Mouse (Mus musculus): ENCODE data around the gene Haspin. TPM values are rescaled to one million over a fixed set of nuclear protein-coding genes. Genes with fewer than 3 reads are reported as not detected.
"Not testable (repeated sequence)": the region's sequence is repeated elsewhere in the genome, so short reads cannot be mapped to it uniquely, and the experiment has no call there.

Haspin gene
- total RNA-seq, 2 experiments from 2014 or later = 10.9 to 14.8 TPM

DNA sequence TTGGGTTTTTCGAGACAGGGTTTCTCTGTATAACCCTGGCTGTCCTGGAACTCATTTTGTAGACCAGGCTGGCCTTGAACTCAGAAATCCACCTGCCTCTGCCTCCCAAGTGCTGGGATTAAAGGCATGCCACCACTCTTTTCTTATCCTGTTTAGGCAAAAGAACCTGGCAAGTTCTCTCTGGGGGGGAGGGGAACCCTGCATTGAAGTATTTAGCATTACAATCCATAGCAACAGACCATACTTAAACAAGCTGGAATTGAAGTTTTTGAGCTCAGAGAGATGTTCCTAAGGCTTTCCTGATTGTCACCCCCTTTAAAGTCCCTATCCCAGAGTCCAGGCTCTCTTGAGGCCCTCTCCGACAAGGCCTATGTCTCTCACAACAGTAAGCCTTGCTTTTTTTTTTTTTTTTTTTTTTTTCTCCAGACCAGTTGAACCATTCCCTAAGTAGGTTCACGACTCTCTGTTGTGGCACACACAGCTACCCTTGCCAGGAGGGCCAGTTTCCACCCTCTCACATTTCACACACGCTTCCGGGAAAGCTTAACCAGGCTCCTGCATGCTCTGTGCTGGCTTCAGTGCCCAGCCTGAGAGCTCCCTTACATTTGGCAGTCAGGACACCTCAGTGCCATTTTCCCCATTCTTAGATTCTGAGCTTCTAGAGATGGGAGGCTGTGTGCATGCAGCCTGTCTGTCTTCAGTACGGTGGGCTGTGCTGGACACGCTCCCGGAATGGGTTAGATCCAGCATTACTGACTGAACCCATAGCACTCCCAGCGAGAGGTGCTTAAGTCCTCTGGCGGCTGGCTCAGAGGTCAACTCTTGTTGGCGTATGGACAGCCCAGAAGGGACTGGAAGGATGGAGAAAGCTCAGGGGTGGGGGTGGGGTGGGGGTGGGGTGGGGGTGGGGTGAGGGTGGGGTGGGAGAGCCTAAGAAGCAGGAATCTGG lies 8.2 kb upstream of the Haspin start:
- no peak for ATAC-seq (replicated peaks; ENCODE audit: low FRiP score, low TSS enrichment, poor library complexity, severe bottlenecking)

DNA sequence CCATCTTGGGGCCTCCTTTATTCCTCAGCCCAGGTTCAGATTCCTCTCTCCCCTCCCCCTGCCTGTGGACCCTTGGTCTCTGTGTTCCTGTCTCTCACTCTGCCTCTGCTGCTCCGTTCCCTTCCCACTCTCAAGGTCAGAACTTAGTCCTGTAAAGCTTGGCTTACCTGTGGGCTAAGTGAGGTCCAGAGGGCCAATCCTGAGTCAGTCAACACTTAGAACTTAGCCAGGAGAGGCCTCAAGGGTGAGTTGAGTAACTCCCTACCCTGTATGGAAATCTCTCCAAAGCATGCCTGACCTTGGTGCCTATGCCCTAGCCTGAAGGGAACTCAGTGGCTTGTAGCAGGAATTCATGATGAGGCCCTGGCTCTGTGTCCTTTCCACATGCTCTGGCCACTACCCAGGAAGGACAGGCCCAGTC lies 6.2 kb upstream of the Haspin start:
- ATAC-seq (replicated peaks; ENCODE audit: low FRiP score, low TSS enrichment, poor library complexity, severe bottlenecking) = no peak

DNA sequence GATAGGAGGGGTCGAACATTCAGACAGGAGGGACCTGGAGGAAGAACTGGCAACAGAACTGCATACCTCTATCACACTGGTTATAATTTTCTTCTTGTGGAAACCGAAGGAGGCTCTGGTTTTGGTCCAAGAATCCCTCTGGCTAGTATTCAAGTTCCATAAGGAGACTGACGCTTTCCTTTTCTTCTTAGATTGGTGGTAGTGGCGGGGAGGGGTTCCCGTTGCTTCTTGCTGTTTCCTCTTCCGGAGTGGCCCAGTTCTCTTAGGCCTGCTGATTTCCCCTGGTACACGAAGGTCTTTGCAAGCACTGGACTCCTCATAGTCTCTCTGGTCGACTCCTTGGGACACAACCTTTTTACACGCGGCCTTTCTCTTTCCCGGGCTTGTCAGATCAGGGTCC lies 978 bp downstream of the Haspin start:
- no peak for ATAC-seq (replicated peaks; ENCODE audit: low FRiP score, low TSS enrichment, poor library complexity, severe bottlenecking)

DNA sequence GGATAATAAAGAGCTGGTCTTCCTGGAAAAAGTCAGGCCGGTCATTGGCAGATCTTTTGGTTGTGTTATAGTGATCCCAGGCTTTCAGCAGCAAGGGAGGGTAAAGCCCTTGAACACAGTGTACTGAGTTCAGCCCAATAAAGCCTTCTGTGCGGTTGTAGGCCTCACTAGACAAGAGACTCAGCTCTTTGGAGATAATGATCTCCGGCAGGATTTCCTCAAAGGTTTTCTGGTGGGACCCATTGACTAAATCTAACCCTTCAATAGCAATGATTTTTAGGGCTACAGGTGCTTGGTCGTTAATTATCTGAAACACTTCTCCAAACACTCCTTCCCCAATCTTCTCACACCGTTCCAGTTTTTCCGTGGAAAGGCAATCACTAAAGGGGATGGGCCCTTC lies 1.5 kb downstream of the Haspin start:
- no peak for ATAC-seq (replicated peaks; ENCODE audit: low FRiP score, low TSS enrichment, poor library complexity, severe bottlenecking)

DNA sequence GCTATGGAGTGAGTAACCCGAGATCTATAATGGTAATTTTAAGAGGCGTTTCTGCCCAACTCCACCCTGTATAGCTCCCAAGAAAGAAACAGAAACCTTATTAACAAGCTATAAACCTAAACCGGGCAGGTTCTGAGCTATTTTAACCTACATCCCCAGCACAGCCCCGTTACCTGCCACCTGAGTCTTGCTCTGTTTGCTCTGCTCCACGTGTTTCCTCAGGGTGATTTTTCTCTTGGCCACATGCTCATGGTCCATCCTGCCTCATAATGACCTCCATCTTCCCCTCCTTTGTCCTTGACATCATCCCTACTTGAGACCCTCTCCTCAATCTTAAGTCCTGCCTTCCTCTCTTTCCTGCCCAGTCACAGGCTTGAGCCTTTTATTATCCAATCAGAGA lies 3.9 kb downstream of the Haspin start:
- ATAC-seq (replicated peaks; ENCODE audit: low FRiP score, low TSS enrichment, poor library complexity, severe bottlenecking) = no peak

DNA sequence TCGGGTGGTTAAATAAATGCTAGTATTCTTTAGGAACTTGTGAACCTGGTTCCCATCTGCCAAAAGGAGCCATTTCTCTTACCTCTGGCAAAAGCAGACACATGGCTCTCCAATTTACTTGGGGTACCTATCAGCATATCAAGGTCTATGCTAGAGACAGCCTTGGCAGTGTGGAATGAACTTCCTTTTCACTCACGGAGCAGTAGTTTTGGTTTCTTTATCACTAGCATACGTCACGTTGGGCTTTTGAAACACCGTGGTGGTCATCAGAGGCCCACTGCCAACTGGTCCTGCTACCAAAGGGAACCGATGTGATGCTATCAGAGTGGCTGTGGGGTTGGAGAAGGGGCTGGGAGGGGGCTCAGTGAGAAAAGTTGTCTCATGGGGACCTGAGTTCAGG lies 5.1 kb downstream of the Haspin start:
- no peak for ATAC-seq (replicated peaks; ENCODE audit: low FRiP score, low TSS enrichment, poor library complexity, severe bottlenecking)

DNA sequence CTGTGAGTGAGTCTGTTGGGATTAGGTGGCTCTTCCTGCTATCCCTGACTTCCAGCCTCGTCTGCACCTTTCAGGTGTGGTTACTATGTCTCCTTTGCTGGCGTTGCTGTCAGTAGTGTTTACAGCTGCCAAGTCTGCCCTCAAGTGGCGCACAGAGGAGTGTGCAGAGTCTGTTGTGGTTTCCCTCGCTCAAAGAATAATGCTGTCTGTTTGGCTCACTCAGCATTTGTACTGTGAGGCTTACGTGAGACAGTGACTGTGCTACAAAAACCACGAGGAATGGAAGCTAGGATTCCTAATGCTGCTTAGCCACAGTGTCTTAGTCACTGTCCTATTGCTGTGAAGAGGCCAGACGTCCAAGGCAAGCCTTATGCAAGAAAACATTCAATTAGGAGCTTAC lies 7.1 kb downstream of the Haspin start:
- ATAC-seq (replicated peaks; ENCODE audit: low FRiP score, low TSS enrichment, poor library complexity, severe bottlenecking) = peak; percentile 79

DNA sequence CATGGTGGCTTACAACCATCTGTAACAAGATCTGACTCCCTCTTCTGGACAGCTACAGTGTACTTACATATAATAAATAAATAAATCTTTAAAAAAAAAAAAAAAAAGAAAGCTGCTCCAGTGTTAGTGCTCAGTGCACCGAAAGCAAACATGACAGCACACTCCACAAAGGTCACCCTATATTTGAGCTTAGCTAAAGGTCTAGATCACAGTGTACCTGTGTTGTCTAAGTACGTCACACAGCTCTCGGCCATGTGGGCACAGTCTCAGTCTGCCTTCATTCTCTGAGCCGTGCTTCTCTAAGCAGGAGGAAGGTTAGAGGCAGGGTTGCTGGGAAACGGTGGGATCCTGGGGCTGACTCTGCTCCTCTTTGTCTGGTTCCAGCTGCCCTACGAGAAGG lies 11.6 kb downstream of the Haspin start:
- no peak for ATAC-seq (replicated peaks; ENCODE audit: low FRiP score, low TSS enrichment, poor library complexity, severe bottlenecking)

DNA sequence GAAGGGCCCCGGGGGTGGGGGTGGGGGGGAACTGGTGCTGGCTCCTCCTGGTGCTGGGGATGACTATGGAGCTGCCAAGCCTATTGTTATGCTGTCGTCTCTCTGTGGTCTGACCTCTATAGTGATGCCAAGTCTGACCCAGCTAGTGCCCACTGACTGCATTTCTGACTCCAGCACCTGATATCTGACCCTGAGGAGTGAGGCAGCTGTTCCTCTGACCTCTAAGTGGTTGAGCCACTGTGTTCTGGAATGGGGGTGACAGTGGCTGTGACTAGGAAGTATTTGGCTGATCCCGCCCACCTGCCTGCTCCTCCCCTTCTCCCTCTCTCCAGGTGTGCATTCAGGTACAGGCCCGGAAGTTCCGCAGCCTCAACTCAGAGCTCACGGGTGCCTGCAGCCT lies 26.7 kb downstream of the Haspin start:
- no peak for ATAC-seq (replicated peaks; ENCODE audit: low FRiP score, low TSS enrichment, poor library complexity, severe bottlenecking)

DNA sequence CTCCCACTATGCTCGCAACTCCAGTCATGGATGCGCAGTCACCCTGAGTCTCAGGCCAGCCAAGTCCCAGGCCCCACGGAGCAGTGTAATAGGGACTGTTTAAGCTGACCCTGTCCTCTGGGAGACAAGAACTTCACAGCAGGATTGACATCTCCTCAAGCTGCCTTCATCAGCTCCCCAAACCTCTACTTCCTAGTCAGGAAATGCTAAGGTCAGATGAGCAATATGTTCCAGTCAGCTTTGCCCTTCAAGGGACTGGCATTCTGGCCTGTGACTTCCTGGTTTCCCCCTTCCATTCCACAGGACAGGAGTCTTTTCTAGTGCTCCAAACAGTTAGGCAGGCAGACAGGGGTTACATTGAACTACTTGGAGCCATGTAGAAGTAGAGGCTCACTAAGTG lies 28.2 kb downstream of the Haspin start:
- no peak; the same call in 1 of the 2 replicates for ATAC-seq (replicated peaks; ENCODE audit: low FRiP score, low TSS enrichment, poor library complexity, severe bottlenecking)

DNA sequence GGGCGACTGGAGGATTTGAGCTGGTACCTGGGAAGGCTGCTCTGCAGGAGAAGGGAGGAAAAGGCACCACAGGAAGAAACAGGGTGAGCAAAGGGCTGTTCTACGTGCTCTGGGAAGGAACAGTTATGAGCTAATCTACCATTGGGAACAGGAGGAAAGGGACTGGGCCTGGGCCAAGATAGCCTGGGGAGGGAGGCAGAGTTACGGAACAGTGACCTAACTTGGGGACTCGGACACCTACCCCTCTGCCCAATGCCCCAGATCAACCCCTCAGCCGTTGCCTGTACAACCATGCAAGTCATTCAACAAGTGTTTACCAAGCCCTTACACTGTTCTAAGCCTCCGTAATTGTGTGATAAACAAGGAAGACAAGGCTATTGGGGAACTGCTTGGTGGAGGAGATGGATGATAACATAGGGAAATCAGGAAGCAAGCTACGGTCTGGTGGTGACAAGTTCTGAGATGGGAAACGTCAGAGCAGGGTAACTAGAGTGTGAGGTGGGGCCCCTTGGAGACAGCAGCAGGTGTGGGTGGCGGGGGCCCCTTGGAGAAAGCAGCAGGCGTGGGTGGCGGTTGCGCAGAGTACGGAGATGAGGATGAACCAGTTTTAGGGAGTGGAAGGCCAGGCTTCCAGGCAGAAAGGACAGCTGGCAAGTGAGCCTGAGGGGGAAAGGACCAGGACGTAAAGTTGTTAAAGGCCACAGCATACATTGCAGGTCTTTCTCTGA lies 29.0 kb downstream of the Haspin start:
- no peak for ATAC-seq (replicated peaks; ENCODE audit: low FRiP score, low TSS enrichment, poor library complexity, severe bottlenecking)

DNA sequence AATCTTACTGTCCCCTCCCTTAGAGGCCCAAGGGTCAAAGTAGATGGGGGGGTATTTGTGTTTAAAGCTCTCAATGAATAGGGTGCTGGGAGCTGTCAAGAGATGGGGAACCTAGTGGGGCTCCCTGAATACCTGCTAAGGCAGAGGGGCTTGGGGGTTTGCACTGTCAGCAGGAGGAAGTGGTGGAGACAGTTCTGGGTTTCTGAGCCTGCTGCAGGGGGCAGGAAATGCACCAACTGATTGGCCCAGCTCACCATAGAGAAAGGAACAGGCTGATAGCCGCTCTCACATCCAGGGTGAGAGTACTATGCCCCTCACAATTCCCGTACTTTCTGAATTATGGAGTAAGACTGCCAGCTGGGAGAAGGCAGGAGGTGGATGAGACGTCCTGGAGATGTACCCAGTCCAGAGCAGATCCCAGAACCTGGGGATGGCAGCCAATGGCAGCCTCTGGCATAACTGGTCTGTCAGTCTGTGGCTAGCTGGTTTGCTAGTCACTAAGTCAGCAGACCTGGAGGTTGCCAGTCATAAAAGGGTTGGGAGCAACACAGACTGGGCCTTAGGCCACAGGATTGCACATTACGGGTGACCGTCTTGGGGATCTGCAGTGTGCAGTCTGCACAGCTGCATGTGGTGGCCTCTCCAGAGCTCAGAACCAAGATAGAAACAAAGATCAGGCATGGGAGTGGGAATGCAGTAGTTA lies 29.7 kb downstream of the Haspin start:
- no peak for ATAC-seq (replicated peaks; ENCODE audit: low FRiP score, low TSS enrichment, poor library complexity, severe bottlenecking)

DNA sequence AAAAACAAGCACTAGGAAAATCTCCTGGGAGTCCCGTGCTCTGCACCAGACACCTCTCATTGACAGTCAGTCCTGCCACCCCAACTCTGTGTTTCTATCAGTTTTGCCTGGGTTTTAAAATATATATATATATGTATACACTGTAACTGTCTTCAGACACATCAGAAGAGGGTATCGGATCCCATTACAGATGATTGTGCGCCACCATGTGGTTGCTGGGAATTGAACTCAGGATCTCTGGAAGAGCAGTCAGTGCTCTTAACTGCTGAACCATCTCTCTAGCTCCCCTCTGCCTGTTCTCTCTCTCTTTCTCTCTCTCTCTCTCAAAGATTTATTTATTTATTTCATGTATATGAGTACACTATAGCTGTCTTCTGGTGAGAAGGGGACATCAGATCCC lies 30.7 kb downstream of the Haspin start:
- ATAC-seq (replicated peaks; ENCODE audit: low FRiP score, low TSS enrichment, poor library complexity, severe bottlenecking) = not testable (repeated sequence)

DNA sequence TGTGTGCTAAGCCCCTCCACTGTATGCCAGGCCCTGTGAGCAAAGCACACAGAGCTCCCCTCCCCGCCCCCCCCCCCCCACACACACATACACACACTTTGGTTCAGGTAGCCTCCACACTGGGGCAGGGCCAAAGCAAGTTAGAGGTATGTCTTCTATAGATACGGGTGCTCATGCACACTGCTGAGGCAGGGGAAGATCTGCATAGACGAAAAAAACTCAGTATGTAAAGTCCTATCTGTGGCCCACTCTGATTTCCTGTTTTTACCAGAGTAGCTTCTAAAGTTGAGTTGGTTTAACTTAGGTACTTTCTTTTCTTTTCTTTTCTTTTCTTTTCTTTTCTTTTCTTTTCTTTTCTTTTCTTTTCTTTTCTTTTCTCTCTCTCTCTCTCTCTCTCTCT lies 32.8 kb downstream of the Haspin start:
- ATAC-seq (replicated peaks; ENCODE audit: low FRiP score, low TSS enrichment, poor library complexity, severe bottlenecking) = no peak

DNA sequence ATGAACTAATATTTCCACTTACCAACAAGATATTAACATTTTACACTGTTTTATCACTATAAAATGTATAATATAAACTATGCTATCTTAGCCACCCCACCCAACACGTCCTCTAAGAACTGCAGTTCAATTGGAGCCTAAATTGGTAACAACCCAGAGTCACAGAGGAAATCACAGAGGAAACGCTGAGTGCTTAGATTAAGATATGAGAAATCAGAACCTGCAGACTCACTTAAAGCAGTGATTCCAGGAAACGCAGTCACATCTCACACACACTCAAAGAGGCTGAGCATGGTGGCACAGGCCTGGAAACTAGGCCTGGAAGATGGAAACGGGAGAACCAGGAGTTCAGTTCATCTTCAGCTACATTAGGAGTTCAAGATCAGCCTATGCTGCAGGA lies 36.8 kb downstream of the Haspin start:
- ATAC-seq (replicated peaks; ENCODE audit: low FRiP score, low TSS enrichment, poor library complexity, severe bottlenecking) = no peak

DNA sequence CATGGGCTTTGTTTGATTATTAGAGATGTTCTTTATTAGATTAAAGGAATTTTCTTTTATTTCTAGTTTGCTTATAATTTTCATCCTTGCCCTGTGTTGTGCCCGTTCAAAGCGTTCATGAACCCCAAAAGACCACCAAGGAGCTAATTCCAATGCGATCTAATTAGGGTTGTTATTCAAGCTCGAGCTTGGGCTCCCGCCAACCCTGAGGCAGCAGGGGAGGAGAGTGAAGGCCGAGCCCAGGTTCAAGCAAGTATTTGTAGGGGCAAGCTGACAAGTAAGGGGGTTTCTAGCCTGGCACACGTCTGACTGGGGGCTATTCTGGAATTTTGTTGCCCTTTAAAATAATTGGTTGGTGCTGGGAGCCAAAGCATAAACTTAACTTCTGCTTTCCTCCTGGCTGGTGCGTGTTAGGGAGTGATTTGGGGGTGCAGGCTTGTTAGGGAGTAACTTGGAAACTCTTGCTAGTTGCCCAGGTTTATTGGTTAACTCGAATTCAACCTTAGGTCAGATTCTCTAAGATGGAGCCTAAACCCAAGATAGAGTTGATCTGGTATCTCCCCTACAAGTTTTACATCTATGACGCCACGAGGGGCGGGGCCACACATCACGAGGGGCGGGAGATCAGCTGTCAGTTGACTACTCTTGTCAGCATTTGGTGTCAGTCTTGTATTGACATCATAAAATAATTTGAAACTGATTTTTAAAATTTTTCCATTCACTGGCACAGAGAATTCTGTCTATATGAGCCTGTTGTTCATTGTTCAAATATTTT lies 37.9 kb downstream of the Haspin start:
- ATAC-seq (replicated peaks; ENCODE audit: low FRiP score, low TSS enrichment, poor library complexity, severe bottlenecking) = no peak

DNA sequence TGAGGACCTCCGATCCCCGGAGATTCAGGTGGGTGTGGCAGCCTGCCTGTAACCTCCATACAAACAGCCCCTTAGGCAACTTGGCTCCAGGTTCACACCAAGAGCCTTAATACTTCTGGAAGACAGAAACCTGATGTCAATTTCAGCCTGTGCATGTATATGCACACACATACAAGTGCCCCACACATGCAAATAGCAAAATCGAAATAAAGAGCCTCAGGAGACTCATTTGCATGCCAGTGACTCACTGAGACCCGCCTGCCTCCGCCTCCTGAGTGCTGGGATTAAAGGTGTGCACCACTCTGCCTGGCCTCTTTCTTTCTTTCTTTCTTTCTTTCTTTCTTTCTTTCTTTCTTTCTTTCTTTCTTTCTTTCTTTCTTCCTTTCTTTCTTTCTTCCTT lies 39.2 kb downstream of the Haspin start:
- no peak for ATAC-seq (replicated peaks; ENCODE audit: low FRiP score, low TSS enrichment, poor library complexity, severe bottlenecking)

DNA sequence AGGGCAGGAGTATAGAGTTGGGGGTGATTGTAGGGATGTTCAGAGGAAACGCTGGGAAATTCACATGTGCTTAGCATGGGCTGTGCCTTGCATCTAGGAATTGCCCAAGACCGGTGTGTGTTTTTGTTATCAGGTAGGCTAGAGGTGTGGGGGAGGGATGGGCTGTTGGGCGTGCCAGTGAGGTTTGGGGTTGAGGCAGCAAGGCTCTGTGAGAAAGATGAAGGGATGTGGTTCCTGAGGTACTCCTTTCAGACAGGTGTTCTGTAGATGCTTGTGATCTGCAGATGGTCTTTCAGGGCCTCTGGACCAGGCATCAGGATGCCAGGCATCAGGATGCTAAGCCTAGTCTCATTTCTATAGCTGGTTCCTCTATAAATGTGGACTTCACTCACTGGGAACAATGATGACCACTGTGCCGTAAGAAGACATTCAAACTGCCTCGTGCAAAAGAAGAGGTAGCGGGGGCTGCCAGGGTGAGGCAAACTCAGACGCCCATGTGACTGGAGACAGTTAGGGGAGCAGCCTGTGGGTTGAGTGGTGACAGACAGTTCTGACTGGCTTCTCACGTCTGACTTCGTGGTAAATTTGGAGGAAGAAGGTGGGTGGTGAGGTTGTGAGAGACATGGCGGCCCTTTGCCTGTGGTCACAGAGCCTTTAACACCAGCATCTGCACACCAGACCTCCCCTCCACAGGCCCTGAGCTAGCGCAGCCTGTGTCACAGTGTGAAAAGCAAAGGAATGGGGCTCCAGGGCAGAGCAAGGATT lies 43.7 kb downstream of the Haspin start:
- ATAC-seq (replicated peaks; ENCODE audit: low FRiP score, low TSS enrichment, poor library complexity, severe bottlenecking) = no peak

DNA sequence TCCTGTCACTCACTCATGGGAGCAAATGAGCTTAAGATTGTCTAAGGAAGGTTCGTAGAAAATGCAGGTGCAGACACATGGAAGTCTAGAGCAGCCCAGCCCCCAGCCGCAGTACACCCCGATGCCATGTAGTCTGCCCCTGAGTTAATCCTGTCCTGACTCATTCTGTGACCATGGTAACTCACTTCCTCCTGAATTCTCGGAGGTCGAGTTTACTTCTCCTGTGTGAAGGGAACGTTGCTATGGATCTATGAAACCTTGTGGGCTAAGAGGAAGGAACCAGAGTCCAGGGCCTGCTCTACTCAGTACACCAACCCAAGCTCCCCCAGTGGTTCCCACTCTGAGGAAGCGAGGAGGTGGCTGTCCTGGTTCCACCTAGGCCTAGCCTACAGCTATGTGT lies 45.2 kb downstream of the Haspin start:
- ATAC-seq (replicated peaks; ENCODE audit: low FRiP score, low TSS enrichment, poor library complexity, severe bottlenecking) = no peak

Measured in megakaryocyte-erythroid progenitor cell, adult 5-6 weeks (primary cell).